Mouse (Mus musculus) G1E (cell line): Measurements from ENCODE around the gene 4632433K11Rik. TPM values are rescaled to one million over a fixed set of nuclear protein-coding genes. Genes with fewer than 3 reads are reported as not detected.

Source experiments
- ATAC-seq: 2 replicates; pipeline ENCODE4 v1.8.0; 2016; ENCODE audit warnings: mild to moderate bottlenecking; ENCODE audit not compliant: insufficient number of reproducible peaks, poor library complexity, low FRiP score, severe bottlenecking; ENCODE audit errors: extremely low read depth
- DNase-seq: peaks from one replicate; pipeline ENCODE4 v3.0.0; 2012; ENCODE audit warnings: low spot score
- H3K27me3 ChIP-seq: 2 replicates; pipeline ENCODE4 v1.6.1; 2012; ENCODE audit warnings: mild to moderate bottlenecking, low read length, inconsistent platforms; ENCODE audit not compliant: insufficient read depth
- H3K36me3 ChIP-seq: replicated peaks from 2 replicates; pipeline ENCODE3; 2012; ENCODE audit warnings: mild to moderate bottlenecking, inconsistent platforms
- H3K4me1 ChIP-seq: 2 replicates; pipeline ENCODE4 v1.6.1; 2012; ENCODE audit warnings: low read depth, low read length, inconsistent platforms, mixed read lengths; ENCODE audit not compliant: insufficient read depth
- H3K4me3 ChIP-seq: 2 replicates; pipeline ENCODE4 v1.5.1; 2012; ENCODE audit warnings: low read depth, mild to moderate bottlenecking, inconsistent platforms, low read length, moderate library complexity, mixed read lengths
- H3K9me3 ChIP-seq: replicated peaks from 2 replicates; pipeline ENCODE4 v1.6.1; 2012; ENCODE audit warnings: inconsistent platforms
- CTCF ChIP-seq: IDR thresholded peaks from 2 replicates; pipeline ENCODE4 v1.5.1; 2012; ENCODE audit warnings: low read depth, low read length, inconsistent platforms, mixed read lengths
- GATA1 ChIP-seq: IDR thresholded peaks from 2 replicates; pipeline ENCODE4 v1.6.1; 2012; ENCODE audit warnings: borderline replicate concordance, low read length, inconsistent platforms, mixed read lengths
- GATA2 ChIP-seq: IDR thresholded peaks from 2 replicates; pipeline ENCODE4 v1.6.1; 2012; ENCODE audit warnings: low read depth, low read length, inconsistent platforms, borderline replicate concordance
- POLR2AphosphoS5 ChIP-seq: IDR thresholded peaks from 2 replicates; pipeline ENCODE4 v1.6.1; 2012; ENCODE audit warnings: low read depth, low read length, inconsistent platforms; ENCODE audit not compliant: insufficient replicate concordance
- TAL1 ChIP-seq: conservative IDR thresholded peaks from 2 replicates; pipeline ENCODE4 v1.6.1; 2012; ENCODE audit warnings: low read depth, low read length, inconsistent platforms, mixed read lengths
- polyA plus RNA-seq: library from polyadenylated mRNA; stranded (reverse); fragments of >175 nt; gene quantifications from 2 replicates; pipeline ENCODE4 v1.2.3, GENCODE M21; 2012
- total RNA-seq, 2 experiments: library from RNA; stranded (forward) in 1 of 2; stranded (reverse) in 1 of 2; fragments of 200-1000 nt in 1 of 2; fragments of >200 nt in 1 of 2; fragmentation: Nextera tagmentation in 1 of 2; gene quantifications; 2 replicates each; pipeline ENCODE4 v1.2.3; 2014 to 2017

4632433K11Rik gene
- total and polyA plus RNA-seq, 3 experiments = 0.98 to 1.2 TPM; not detected in 1

DNA sequence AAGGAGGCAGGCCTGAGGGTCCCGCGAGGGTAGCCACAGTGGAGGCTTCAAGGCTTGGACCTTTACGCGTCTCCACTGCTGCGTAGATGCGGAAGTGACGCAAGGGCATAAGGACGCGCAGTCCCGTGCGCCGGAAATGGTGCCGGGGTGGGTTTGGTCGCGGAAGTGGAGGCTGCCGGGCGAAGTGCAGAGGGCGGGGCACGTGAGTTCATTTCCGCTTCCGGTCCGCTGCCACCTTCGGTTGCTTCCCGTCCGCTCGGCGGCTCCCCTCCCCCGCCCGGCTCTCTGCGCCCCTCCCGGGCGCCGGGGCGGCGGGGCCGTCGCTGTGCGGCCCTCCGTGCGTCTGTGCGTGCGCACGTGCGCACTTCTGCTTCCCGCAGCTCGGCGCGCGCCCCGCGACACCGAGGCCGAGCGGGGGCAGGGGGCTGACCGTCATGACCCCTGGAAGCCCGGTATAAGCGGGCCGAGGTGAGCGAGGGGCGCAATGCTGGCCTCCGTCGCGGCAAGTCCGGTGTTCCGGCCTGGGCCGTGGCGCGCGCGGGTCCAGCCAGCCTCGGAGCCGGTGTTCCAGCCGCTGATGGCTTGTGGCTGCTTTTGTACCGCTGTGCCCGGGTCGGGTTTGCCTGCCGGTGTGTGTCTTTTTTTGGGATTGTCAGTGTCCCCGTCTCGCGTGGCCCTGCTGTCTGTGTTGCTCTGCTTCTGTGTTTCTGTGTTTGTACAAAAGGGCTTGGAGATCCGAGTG lies 46.3 kb downstream of the 4632433K11Rik start, which contains the start of gene Epn1:
TSS of gene Epn1 (plus strand) at position 226 of the 742 bp plus-strand sequence.
- TF ChIP-seq POLR2AphosphoS5 = peak; percentile 75; the same call in 1 of the 2 replicates
- TF ChIP-seq TAL1 = no peak
- H3K36me3 ChIP-seq = peaks cover 69% of the 10 kb centered on the region
- DNase-seq (peak; percentile 85), ATAC-seq (peak; percentile 69)
- peaks cover 68% of the 10 kb centered on the region for H3K4me1 ChIP-seq
- H3K4me3 ChIP-seq = peak within 1 kb of the TSS; percentile 98
- no peaks in the 10 kb centered on the region for H3K27me3 ChIP-seq
- H3K9me3 ChIP-seq = no peaks in the 10 kb centered on the region

DNA sequence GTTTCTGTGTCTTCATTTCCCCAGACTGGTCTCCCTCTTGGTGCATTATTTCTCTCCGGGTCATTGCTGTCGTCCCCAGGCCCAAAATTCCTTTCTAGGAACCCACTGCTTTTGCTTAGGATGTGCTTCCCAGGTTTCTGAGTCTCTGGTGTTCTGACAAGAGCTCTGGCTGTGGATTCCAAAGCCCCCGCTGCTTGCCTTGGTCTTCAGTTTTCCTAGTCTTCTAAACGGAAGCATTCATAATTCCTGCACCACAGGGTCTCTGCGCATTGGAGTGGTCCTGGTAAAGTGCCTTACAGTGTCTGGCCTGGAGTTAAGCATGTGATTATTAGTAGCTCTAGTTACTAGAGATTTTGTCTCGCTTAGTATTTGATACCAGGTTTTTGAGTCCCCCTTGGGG lies 46.9 kb downstream of the 4632433K11Rik start:
- ATAC-seq = no peak
- Histone ChIP-seq H3K36me3 (peaks cover 70% of the 10 kb centered on the region), H3K4me1 (peaks cover 68% of the 10 kb centered on the region), H3K9me3 (no peaks in the 10 kb centered on the region), H3K27me3 (no peaks in the 10 kb centered on the region), H3K4me3 (peak overlapping the region; percentile 98)
- no peak for DNase-seq
- no peak for TF ChIP-seq POLR2AphosphoS5
- no peak for TF ChIP-seq GATA1
- TF ChIP-seq CTCF = no peak
- no peak for TF ChIP-seq GATA2
- no peak for TF ChIP-seq TAL1

DNA sequence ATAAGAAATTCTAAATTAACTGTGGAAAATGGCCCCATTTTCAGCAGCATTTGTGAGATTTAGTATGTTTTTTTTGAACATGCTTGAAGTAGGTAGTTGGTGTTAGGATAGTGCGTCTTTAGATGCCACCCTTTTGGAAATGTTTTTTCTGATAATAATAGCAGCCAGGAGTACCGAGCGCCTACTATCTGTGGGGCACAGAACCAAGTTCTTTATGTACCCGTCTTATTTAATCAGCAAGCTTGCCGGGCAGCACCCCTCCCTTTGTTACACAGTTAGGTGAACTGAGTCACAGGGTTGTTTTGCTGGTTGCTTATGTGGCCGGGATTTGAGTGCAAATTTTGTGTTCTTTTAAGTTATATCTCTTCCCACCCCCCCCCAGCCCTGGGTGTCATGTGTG lies 47.3 kb downstream of the 4632433K11Rik start:
- Histone ChIP-seq H3K9me3 (no peaks in the 10 kb centered on the region), H3K4me3 (peak overlapping the region; percentile 98), H3K27me3 (no peaks in the 10 kb centered on the region), H3K4me1 (peaks cover 69% of the 10 kb centered on the region), H3K36me3 (peaks cover 71% of the 10 kb centered on the region)
- TF ChIP-seq CTCF = no peak
- no peak for TF ChIP-seq GATA2
- TF ChIP-seq POLR2AphosphoS5 = no peak
- no peak for TF ChIP-seq GATA1
- TF ChIP-seq TAL1 = no peak
- no peak for ATAC-seq
- no peak for DNase-seq

DNA sequence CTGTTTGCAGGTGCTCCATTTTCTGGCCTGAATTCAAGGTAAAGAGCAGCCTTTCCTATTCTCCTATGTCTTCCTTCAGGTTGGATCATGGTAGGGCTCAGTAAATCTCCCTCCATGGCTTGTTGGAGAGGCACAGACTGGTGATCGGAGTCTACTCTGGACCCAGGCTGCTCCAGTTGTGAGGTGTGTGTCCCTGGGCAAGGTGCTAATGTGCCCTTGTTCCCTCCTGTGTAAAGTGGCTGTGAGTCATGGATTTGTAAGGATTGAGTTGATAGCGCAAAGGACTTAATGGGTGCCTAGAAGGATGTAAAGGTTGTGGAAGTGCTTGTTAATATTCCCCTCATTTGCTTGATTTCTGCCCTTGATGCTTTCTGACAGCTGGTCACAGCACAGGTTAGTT lies 48.0 kb downstream of the 4632433K11Rik start:
- no peaks in the 10 kb centered on the region for H3K9me3 ChIP-seq
- no peak for DNase-seq
- H3K4me1 ChIP-seq = peaks cover 66% of the 10 kb centered on the region
- TF ChIP-seq POLR2AphosphoS5 (no peak), CTCF (no peak), GATA2 (no peak), GATA1 (no peak), TAL1 (no peak)
- no peak for ATAC-seq
- peaks cover 71% of the 10 kb centered on the region for H3K36me3 ChIP-seq
- H3K27me3 ChIP-seq = no peaks in the 10 kb centered on the region
- peak overlapping the region; percentile 98; the same call in 1 of the 2 replicates for H3K4me3 ChIP-seq

DNA sequence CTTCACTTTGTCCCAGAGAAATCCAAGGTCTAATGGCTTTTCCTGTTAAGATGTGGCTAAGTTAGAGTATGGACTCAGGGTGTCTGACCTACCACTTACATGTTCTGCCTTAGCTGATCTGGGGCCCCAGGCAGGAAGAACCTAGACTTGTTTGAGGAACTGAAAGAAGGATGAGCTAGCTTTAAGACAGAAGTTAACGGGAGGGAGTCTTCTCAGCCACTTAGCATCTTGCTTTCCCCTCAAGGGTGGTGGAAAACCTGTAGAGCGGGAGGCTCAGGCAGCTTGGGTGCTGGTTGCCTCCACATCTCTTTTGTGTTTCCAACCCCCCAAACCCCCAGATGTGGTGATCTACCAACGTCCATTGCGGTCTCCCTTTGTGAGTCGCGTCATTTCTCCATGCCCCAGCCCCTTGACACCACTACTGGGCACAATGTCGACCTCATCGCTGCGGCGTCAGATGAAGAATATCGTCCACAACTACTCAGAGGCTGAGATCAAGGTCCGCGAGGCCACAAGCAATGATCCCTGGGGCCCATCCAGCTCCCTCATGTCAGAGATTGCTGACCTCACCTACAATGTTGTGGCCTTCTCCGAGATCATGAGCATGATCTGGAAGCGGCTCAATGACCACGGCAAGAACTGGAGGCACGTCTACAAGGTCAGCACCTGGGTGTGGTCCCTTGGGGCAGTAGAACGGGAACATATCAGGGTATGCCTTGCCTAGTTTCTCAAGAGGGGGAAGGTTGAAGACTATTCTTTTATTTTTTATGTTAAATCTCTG lies 49.6 kb downstream of the 4632433K11Rik start:
- Histone ChIP-seq H3K36me3 (peaks cover 71% of the 10 kb centered on the region), H3K4me1 (peaks cover 65% of the 10 kb centered on the region), H3K9me3 (no peaks in the 10 kb centered on the region), H3K27me3 (no peaks in the 10 kb centered on the region), H3K4me3 (peak overlapping the region; percentile 52; the same call in 1 of the 2 replicates)
- DNase-seq = no peak
- no peak for ATAC-seq
- TF ChIP-seq GATA2 (no peak), GATA1 (no peak), CTCF (no peak)

Other genes starting within 250 kb of the 4632433K11Rik start
Only the 20 nearest of the 27 such genes appear.
- gene Isoc2a, start 157.0 kb upstream of the 4632433K11Rik start, total RNA-seq (2014; fragmentation: Nextera tagmentation) = 1.9 and 3.4 TPM in 2 replicates
- gene Isoc2a, start 157.0 kb upstream of the 4632433K11Rik start, total RNA-seq (2017) = 7.5 and 10.4 TPM in 2 replicates
- 6.3 and 16.2 TPM in 2 replicates for gene Isoc2a, start 157.0 kb upstream of the 4632433K11Rik start, polyA plus RNA-seq
- gene Gm36210, start 127.6 kb upstream of the 4632433K11Rik start, total RNA-seq (2014; fragmentation: Nextera tagmentation) = not detected in 2 replicates
- not detected in 2 replicates for gene Gm36210, start 127.6 kb upstream of the 4632433K11Rik start, total RNA-seq (2017)
- not detected in 2 replicates for gene Gm36210, start 127.6 kb upstream of the 4632433K11Rik start, polyA plus RNA-seq
- 13.9 and 15.2 TPM in 2 replicates for gene Zfp628, start 118.9 kb upstream of the 4632433K11Rik start, total RNA-seq (2014; fragmentation: Nextera tagmentation)
- gene Zfp628, start 118.9 kb upstream of the 4632433K11Rik start, total RNA-seq (2017) = 1.6 and 1.8 TPM in 2 replicates
- 35.7 and 39.5 TPM in 2 replicates for gene Zfp628, start 118.9 kb upstream of the 4632433K11Rik start, polyA plus RNA-seq
- 2.0 and 3.6 TPM in 2 replicates for gene Nat14, start 112.1 kb upstream of the 4632433K11Rik start, total RNA-seq (2014; fragmentation: Nextera tagmentation)
- gene Nat14, start 112.1 kb upstream of the 4632433K11Rik start, total RNA-seq (2017) = 0.41 and 1.1 TPM in 2 replicates
- gene Nat14, start 112.1 kb upstream of the 4632433K11Rik start, polyA plus RNA-seq = 0.85 and 1.2 TPM in 2 replicates
- gene Ssc5d, start 108.3 kb upstream of the 4632433K11Rik start, total RNA-seq (2014; fragmentation: Nextera tagmentation) = 0.15 TPM in 1 of 2 replicates, not detected in the other
- 0.05 TPM in 1 of 2 replicates, not detected in the other for gene Ssc5d, start 108.3 kb upstream of the 4632433K11Rik start, total RNA-seq (2017)
- 0.02 and 0.08 TPM in 2 replicates for gene Ssc5d, start 108.3 kb upstream of the 4632433K11Rik start, polyA plus RNA-seq
- not detected in 2 replicates for gene Sbk2, start 69.7 kb upstream of the 4632433K11Rik start, total RNA-seq (2014; fragmentation: Nextera tagmentation)
- gene Sbk2, start 69.7 kb upstream of the 4632433K11Rik start, total RNA-seq (2017) = 0.06 and 0.11 TPM in 2 replicates
- not detected in 2 replicates for gene Sbk2, start 69.7 kb upstream of the 4632433K11Rik start, polyA plus RNA-seq
- gene Sbk3, start 63.0 kb upstream of the 4632433K11Rik start, total RNA-seq (2014; fragmentation: Nextera tagmentation) = not detected in 2 replicates
- gene Sbk3, start 63.0 kb upstream of the 4632433K11Rik start, total RNA-seq (2017) = 0.06 and 0.11 TPM in 2 replicates
- gene Sbk3, start 63.0 kb upstream of the 4632433K11Rik start, polyA plus RNA-seq = not detected in 2 replicates
- gene Zfp579, start 38.0 kb upstream of the 4632433K11Rik start, total RNA-seq (2014; fragmentation: Nextera tagmentation) = 9.9 TPM in 1 of 2 replicates, not detected in the other
- 0.71 and 0.87 TPM in 2 replicates for gene Zfp579, start 38.0 kb upstream of the 4632433K11Rik start, total RNA-seq (2017)
- gene Zfp579, start 38.0 kb upstream of the 4632433K11Rik start, polyA plus RNA-seq = 4.1 and 4.2 TPM in 2 replicates
- 9.1 and 11.4 TPM in 2 replicates for gene Zfp524, start 19.7 kb upstream of the 4632433K11Rik start, total RNA-seq (2014; fragmentation: Nextera tagmentation)
- gene Zfp524, start 19.7 kb upstream of the 4632433K11Rik start, total RNA-seq (2017) = 8.9 and 12.3 TPM in 2 replicates
- gene Zfp524, start 19.7 kb upstream of the 4632433K11Rik start, polyA plus RNA-seq = 37.2 and 38.9 TPM in 2 replicates
- gene Fiz1, start 19.4 kb upstream of the 4632433K11Rik start, total RNA-seq (2014; fragmentation: Nextera tagmentation) = 53.4 and 54.4 TPM in 2 replicates
- gene Fiz1, start 19.4 kb upstream of the 4632433K11Rik start, total RNA-seq (2017) = 22.2 and 23.6 TPM in 2 replicates
- gene Fiz1, start 19.4 kb upstream of the 4632433K11Rik start, polyA plus RNA-seq = 52.7 and 66.6 TPM in 2 replicates
- 6.7 TPM in 1 of 2 replicates, not detected in the other for gene Gm44973, start 18.6 kb upstream of the 4632433K11Rik start, total RNA-seq (2014; fragmentation: Nextera tagmentation)
- not detected in 2 replicates for gene Gm44973, start 18.6 kb upstream of the 4632433K11Rik start, total RNA-seq (2017)
- not detected in 2 replicates for gene Gm44973, start 18.6 kb upstream of the 4632433K11Rik start, polyA plus RNA-seq
- gene Zfp865, start 13.7 kb upstream of the 4632433K11Rik start, total RNA-seq (2014; fragmentation: Nextera tagmentation) = 50.6 and 54.8 TPM in 2 replicates
- 17.5 and 19.9 TPM in 2 replicates for gene Zfp865, start 13.7 kb upstream of the 4632433K11Rik start, total RNA-seq (2017)
- 121 and 146 TPM in 2 replicates for gene Zfp865, start 13.7 kb upstream of the 4632433K11Rik start, polyA plus RNA-seq
- 1.7 TPM in 1 of 2 replicates, not detected in the other for gene Ccdc106, start 13.6 kb upstream of the 4632433K11Rik start, total RNA-seq (2014; fragmentation: Nextera tagmentation)
- 0.23 TPM in 1 of 2 replicates, not detected in the other for gene Ccdc106, start 13.6 kb upstream of the 4632433K11Rik start, total RNA-seq (2017)
- gene Ccdc106, start 13.6 kb upstream of the 4632433K11Rik start, polyA plus RNA-seq = 0.13 and 0.21 TPM in 2 replicates
- 1.7 and 2.5 TPM in 2 replicates for gene Zfp784, start 4.3 kb downstream of the 4632433K11Rik start, total RNA-seq (2014; fragmentation: Nextera tagmentation)
- gene Zfp784, start 4.3 kb downstream of the 4632433K11Rik start, total RNA-seq (2017) = 2.7 and 2.8 TPM in 2 replicates
- 1.3 and 1.6 TPM in 2 replicates for gene Zfp784, start 4.3 kb downstream of the 4632433K11Rik start, polyA plus RNA-seq
- 1.1 and 1.8 TPM in 2 replicates for gene Zfp580, start 17.4 kb downstream of the 4632433K11Rik start, total RNA-seq (2014; fragmentation: Nextera tagmentation)
- 0.44 TPM in 1 of 2 replicates, not detected in the other for gene Zfp580, start 17.4 kb downstream of the 4632433K11Rik start, total RNA-seq (2017)
- 2.8 and 4.1 TPM in 2 replicates for gene Zfp580, start 17.4 kb downstream of the 4632433K11Rik start, polyA plus RNA-seq
- 166 and 208 TPM in 2 replicates for gene U2af2, start 28.0 kb downstream of the 4632433K11Rik start, total RNA-seq (2014; fragmentation: Nextera tagmentation)
- 261 and 292 TPM in 2 replicates for gene U2af2, start 28.0 kb downstream of the 4632433K11Rik start, total RNA-seq (2017)
- 480 and 545 TPM in 2 replicates for gene U2af2, start 28.0 kb downstream of the 4632433K11Rik start, polyA plus RNA-seq
- gene Epn1, start 46.1 kb downstream of the 4632433K11Rik start, total RNA-seq (2014; fragmentation: Nextera tagmentation) = 134 and 152 TPM in 2 replicates
- 79.5 and 85.2 TPM in 2 replicates for gene Epn1, start 46.1 kb downstream of the 4632433K11Rik start, total RNA-seq (2017)
- gene Epn1, start 46.1 kb downstream of the 4632433K11Rik start, polyA plus RNA-seq = 720 and 931 TPM in 2 replicates
- gene Rfpl4, start 82.8 kb downstream of the 4632433K11Rik start, total RNA-seq (2014; fragmentation: Nextera tagmentation) = not detected in 2 replicates
- not detected in 2 replicates for gene Rfpl4, start 82.8 kb downstream of the 4632433K11Rik start, total RNA-seq (2017)
- gene Rfpl4, start 82.8 kb downstream of the 4632433K11Rik start, polyA plus RNA-seq = not detected in 2 replicates
- gene Rasl2-9, start 91.8 kb downstream of the 4632433K11Rik start, total RNA-seq (2014; fragmentation: Nextera tagmentation) = 1.0 and 4.0 TPM in 2 replicates
- gene Rasl2-9, start 91.8 kb downstream of the 4632433K11Rik start, total RNA-seq (2017) = 2.0 and 2.7 TPM in 2 replicates
- gene Rasl2-9, start 91.8 kb downstream of the 4632433K11Rik start, polyA plus RNA-seq = 0.42 and 0.48 TPM in 2 replicates
- 0.15 TPM in 1 of 2 replicates, not detected in the other for gene Vmn1r55, start 115.6 kb downstream of the 4632433K11Rik start, total RNA-seq (2014; fragmentation: Nextera tagmentation)
- 0.06 and 0.22 TPM in 2 replicates for gene Vmn1r55, start 115.6 kb downstream of the 4632433K11Rik start, total RNA-seq (2017)
- gene Vmn1r55, start 115.6 kb downstream of the 4632433K11Rik start, polyA plus RNA-seq = not detected in 2 replicates